Mouse (Mus musculus): ENCODE measurements around the gene Gtsf1. TPM values are rescaled to one million over a fixed set of nuclear protein-coding genes. Genes with fewer than 3 reads are reported as not detected.

The Gtsf1 gene
- total RNA-seq (2014; rRNA removed) (not detected in 2 replicates), polyA plus RNA-seq (2012; rRNA removed) (not detected in 2 replicates)

DNA sequence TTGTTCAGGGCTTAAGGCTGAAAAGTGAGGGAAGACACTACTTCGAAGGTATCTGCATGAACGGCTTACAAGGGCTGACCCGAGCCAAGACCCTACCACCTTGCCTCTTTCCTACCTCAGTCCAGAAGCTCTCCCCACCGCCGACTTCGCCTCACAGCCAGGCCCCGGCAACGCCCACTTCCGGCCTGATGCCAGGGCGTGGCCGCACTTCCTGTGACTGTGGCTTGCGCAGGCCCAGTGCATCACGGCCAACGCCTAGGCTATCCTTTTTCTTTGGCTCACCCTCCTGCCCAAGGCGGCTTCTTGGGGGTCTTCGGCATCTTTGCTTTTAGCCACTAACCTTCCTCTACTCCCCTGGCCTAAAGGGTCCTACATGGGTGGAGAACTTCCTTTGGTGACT, at the start of gene Gtsf1:
Gene Gtsf1 (minus strand): TSS at position 230 of the 400 bp plus-strand sequence.
- no peaks in the 10 kb centered on the region for H3K4me1 ChIP-seq (ENCODE audit: control insufficient read depth, insufficient read depth, low read length)
- 94% methylated on average over 16 of the region's 16 CpGs for WGBS
- H3K4me3 ChIP-seq (ENCODE audit: insufficient read depth, low read depth, low read length) = no peak within 1 kb of the TSS
- H3K36me3 ChIP-seq (ENCODE audit: control insufficient read depth, insufficient read depth, low read length) = no peaks in the 10 kb centered on the region
- H3K9ac ChIP-seq (ENCODE audit: low read depth, low read length) = no peak within 1 kb of the TSS
- no peak within 1 kb of the TSS for H3K27ac ChIP-seq (replicated peaks; ENCODE audit: insufficient read depth, low read depth, low read length)
- H3K79me2 ChIP-seq (ENCODE audit: control insufficient read depth, insufficient read depth, low read length) = no peaks in the 10 kb centered on the region
- TF ChIP-seq CTCF (IDR thresholded peaks at IDR 0.05; ENCODE audit: low read depth, low read length) = no peak
- no peak for TF ChIP-seq POLR2A (IDR thresholded peaks at IDR 0.05; ENCODE audit: extremely low read depth, insufficient read depth, low read length)
- no peaks in the 10 kb centered on the region for H3K27me3 ChIP-seq (ENCODE audit: control insufficient read depth, insufficient read depth, low read length)
- no peak for DNase-seq (ENCODE audit: extremely low read depth, low read depth, low spot score)

DNA sequence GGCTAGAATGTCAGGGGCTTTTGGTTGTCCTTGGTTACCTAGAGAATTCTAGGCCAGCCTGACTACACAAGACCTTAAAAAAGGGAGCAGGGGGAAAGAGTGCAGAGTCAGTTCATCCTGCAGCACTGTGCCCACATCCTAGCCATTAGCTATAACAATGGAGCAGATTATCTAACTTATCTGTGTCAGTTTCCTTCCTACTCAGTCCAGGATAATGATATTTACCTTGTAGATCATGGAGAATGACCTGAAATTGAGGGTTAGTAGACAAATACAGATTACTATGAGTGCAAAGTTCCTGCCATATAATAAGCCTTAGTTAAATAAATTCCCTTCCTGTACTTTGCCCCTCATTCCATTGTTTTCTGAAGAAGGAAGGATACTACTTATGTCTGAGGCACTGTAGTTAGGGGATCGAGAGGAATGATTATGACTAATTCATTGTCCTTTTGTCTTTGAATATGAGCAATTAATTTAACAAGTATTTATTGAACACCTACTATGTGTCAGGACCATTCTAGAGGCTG, 48.9 kb upstream of the Gtsf1 start:
- H3K9ac ChIP-seq (ENCODE audit: low read depth, low read length) = no peak overlapping the region
- H3K27ac ChIP-seq (replicated peaks; ENCODE audit: insufficient read depth, low read depth, low read length) = no peak overlapping the region
- no peaks in the 10 kb centered on the region for H3K36me3 ChIP-seq (ENCODE audit: control insufficient read depth, insufficient read depth, low read length)
- TF ChIP-seq CTCF (IDR thresholded peaks at IDR 0.05; ENCODE audit: low read depth, low read length) (no peak), POLR2A (IDR thresholded peaks at IDR 0.05; ENCODE audit: extremely low read depth, insufficient read depth, low read length) (no peak)
- no peak for DNase-seq (ENCODE audit: extremely low read depth, low read depth, low spot score)
- no peaks in the 10 kb centered on the region; the same call in 1 of the 2 replicates for H3K27me3 ChIP-seq (ENCODE audit: control insufficient read depth, insufficient read depth, low read length)
- H3K4me1 ChIP-seq (ENCODE audit: control insufficient read depth, insufficient read depth, low read length) = no peaks in the 10 kb centered on the region
- H3K79me2 ChIP-seq (ENCODE audit: control insufficient read depth, insufficient read depth, low read length) = no peaks in the 10 kb centered on the region
- H3K4me3 ChIP-seq (ENCODE audit: insufficient read depth, low read depth, low read length) = no peak overlapping the region
- 76% methylated on average over 1 of the region's 1 CpGs for WGBS

DNA sequence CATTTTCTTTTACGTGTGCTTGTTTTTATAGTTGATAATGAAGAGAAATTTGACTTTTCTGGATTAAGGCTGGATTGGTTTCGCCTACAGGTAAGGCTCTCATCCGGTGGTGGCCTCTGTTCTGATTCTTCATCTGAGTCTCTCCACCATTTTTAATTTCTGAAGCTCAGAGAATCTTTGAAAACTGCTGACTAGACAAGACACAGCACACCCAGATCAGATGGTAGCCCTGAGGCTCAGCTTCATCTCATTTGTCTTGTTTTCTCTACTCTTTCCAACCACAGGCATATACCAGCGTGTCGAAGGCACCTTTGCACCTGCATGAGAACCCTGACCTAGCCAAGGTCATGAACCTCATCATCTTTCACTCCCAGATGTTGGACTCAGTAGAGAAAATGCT, 43.5 kb upstream of the Gtsf1 start:
- WGBS = 84% methylated on average over 5 of the region's 5 CpGs
- no peaks in the 10 kb centered on the region for H3K36me3 ChIP-seq (ENCODE audit: control insufficient read depth, insufficient read depth, low read length)

DNA sequence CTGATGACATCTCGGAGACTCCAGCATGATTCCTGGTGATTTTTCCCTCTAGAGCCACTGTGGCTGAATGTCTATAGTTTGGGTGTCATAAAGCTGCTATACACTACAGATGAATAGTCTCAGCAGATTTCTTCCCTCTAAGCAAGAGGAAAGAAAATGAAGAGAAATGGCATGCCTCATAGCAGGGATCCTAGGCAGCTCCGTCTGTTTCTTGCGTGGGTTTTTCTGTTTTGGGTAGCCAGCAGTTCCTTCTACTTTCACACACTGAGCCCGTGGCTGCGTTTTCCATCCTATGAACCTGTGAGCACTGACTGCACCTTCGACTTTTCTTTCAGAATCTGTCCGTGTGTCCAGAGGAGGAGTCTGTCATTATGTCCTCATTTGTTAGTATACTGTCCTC, 42.9 kb upstream of the Gtsf1 start:
- TF ChIP-seq POLR2A (IDR thresholded peaks at IDR 0.05; ENCODE audit: extremely low read depth, insufficient read depth, low read length) (no peak), CTCF (IDR thresholded peaks at IDR 0.05; ENCODE audit: low read depth, low read length) (no peak)
- WGBS = 85% methylated on average over 7 of the region's 7 CpGs

More for the DNA sequence above, 43.5 kb upstream of the Gtsf1 start:
- Histone ChIP-seq H3K27me3 (ENCODE audit: control insufficient read depth, insufficient read depth, low read length) (no peaks in the 10 kb centered on the region), H3K27ac (replicated peaks; ENCODE audit: insufficient read depth, low read depth, low read length) (no peak overlapping the region), H3K4me1 (ENCODE audit: control insufficient read depth, insufficient read depth, low read length) (no peaks in the 10 kb centered on the region), H3K79me2 (ENCODE audit: control insufficient read depth, insufficient read depth, low read length) (no peaks in the 10 kb centered on the region), H3K9ac (ENCODE audit: low read depth, low read length) (no peak overlapping the region), H3K4me3 (ENCODE audit: insufficient read depth, low read depth, low read length) (no peak overlapping the region)
- no peak for TF ChIP-seq CTCF (IDR thresholded peaks at IDR 0.05; ENCODE audit: low read depth, low read length)
- no peak for TF ChIP-seq POLR2A (IDR thresholded peaks at IDR 0.05; ENCODE audit: extremely low read depth, insufficient read depth, low read length)
- no peak for DNase-seq (ENCODE audit: extremely low read depth, low read depth, low spot score)

DNA sequence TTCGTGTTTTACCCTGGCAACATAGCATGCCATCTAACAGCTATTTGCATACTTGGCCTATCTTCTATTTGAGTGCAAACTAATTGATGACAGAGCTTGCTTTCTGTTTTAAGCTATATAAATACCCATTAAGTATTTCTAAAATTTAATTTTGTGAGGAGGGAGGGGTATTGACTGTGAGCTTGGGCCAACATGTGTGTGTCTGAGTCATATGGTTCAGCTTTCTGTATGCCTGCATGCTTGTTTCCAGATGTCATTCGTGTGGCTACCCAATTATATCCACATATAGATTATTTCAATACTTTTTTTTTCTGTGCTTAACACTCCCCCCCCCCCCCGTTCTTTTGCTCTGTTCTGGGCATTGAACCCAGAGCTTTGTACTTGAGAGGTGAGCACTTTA, 42.0 kb upstream of the Gtsf1 start:
- Histone ChIP-seq H3K4me3 (ENCODE audit: insufficient read depth, low read depth, low read length) (no peak overlapping the region), H3K27ac (replicated peaks; ENCODE audit: insufficient read depth, low read depth, low read length) (no peak overlapping the region), H3K79me2 (ENCODE audit: control insufficient read depth, insufficient read depth, low read length) (no peaks in the 10 kb centered on the region), H3K36me3 (ENCODE audit: control insufficient read depth, insufficient read depth, low read length) (no peaks in the 10 kb centered on the region), H3K9ac (ENCODE audit: low read depth, low read length) (no peak overlapping the region), H3K27me3 (ENCODE audit: control insufficient read depth, insufficient read depth, low read length) (no peaks in the 10 kb centered on the region), H3K4me1 (ENCODE audit: control insufficient read depth, insufficient read depth, low read length) (no peaks in the 10 kb centered on the region)
- no peak for TF ChIP-seq POLR2A (IDR thresholded peaks at IDR 0.05; ENCODE audit: extremely low read depth, insufficient read depth, low read length)
- DNase-seq (ENCODE audit: extremely low read depth, low read depth, low spot score) = no peak
- WGBS = 79% methylated on average over 3 of the region's 3 CpGs

More for the DNA sequence above, 42.9 kb upstream of the Gtsf1 start:
- no peak for DNase-seq (ENCODE audit: extremely low read depth, low read depth, low spot score)
- Histone ChIP-seq H3K9ac (ENCODE audit: low read depth, low read length) (no peak overlapping the region), H3K27me3 (ENCODE audit: control insufficient read depth, insufficient read depth, low read length) (no peaks in the 10 kb centered on the region), H3K4me3 (ENCODE audit: insufficient read depth, low read depth, low read length) (no peak overlapping the region), H3K4me1 (ENCODE audit: control insufficient read depth, insufficient read depth, low read length) (no peaks in the 10 kb centered on the region), H3K27ac (replicated peaks; ENCODE audit: insufficient read depth, low read depth, low read length) (no peak overlapping the region), H3K36me3 (ENCODE audit: control insufficient read depth, insufficient read depth, low read length) (no peaks in the 10 kb centered on the region), H3K79me2 (ENCODE audit: control insufficient read depth, insufficient read depth, low read length) (no peaks in the 10 kb centered on the region)

DNA sequence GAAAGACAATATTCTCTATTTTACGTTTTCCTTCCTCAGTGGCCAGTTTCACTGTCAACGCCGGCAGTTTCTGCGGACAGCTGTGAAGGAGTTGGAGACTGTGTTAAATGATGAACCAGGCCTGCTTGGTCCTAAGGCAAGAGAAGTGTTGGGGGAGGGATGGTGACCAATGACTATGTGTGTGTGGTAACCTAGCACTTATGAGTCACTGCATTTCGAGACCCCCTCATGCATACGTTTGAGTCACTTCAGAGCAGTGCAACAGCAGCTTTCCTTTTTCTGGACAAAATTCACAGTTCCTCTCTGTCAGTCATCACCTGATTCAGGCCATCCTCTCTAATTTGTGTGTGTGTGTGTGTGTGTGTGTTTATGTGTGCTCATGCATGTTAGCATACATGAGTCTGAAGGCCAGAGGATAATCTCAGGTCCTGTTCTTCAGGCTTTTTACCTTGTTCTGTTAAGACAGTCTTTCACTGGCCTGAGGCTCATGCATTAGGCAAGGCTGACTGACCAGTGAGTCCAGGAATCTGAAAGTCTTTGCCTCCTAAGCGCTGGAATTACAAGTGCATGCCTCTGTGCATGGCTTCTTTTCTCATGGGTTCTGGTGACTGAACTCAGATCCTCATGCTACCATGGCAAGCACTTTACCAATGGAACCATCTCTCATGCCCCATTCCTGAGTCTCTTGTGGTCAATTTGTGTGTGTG, 41.4 kb upstream of the Gtsf1 start:
- 78% methylated on average over 7 of the region's 7 CpGs for WGBS
- no peaks in the 10 kb centered on the region for H3K79me2 ChIP-seq (ENCODE audit: control insufficient read depth, insufficient read depth, low read length)
- no peak for DNase-seq (ENCODE audit: extremely low read depth, low read depth, low spot score)
- no peak overlapping the region for H3K4me3 ChIP-seq (ENCODE audit: insufficient read depth, low read depth, low read length)
- no peak overlapping the region for H3K27ac ChIP-seq (replicated peaks; ENCODE audit: insufficient read depth, low read depth, low read length)
- no peaks in the 10 kb centered on the region for H3K27me3 ChIP-seq (ENCODE audit: control insufficient read depth, insufficient read depth, low read length)
- H3K9ac ChIP-seq (ENCODE audit: low read depth, low read length) = no peak overlapping the region
- H3K4me1 ChIP-seq (ENCODE audit: control insufficient read depth, insufficient read depth, low read length) = no peaks in the 10 kb centered on the region
- no peaks in the 10 kb centered on the region for H3K36me3 ChIP-seq (ENCODE audit: control insufficient read depth, insufficient read depth, low read length)
- TF ChIP-seq POLR2A (IDR thresholded peaks at IDR 0.05; ENCODE audit: extremely low read depth, insufficient read depth, low read length) = no peak
- TF ChIP-seq CTCF (IDR thresholded peaks at IDR 0.05; ENCODE audit: low read depth, low read length) = no peak
